Mouse (Mus musculus) spleen, adult 2 months (tissue): Measurements from ENCODE around the gene Edem2.

Experiments
- CTCF ChIP-seq: fragments of 200-500 bp; IDR thresholded peaks from 2 replicates; pipeline ENCODE4 v1.5.1; 2011; ENCODE audit warnings: mild to moderate bottlenecking, inconsistent platforms; ENCODE audit not compliant: insufficient read depth, insufficient read length, insufficient replicate concordance; ENCODE audit errors: extremely low read depth
- POLR2A ChIP-seq: fragments of 200-500 bp; IDR thresholded peaks from 2 replicates; pipeline ENCODE4 v1.6.1; 2011; ENCODE audit warnings: low read depth, low read length, inconsistent platforms

- TF ChIP-seq POLR2A (no peak), CTCF (no peak)
Observed at GRCm38 (mm10) chr2:155667881-155668280, 61.4 kb downstream of the Edem2 start.
